Mouse (Mus musculus): Measurements from ENCODE around the gene Nav2.

Nav2 gene

DNA sequence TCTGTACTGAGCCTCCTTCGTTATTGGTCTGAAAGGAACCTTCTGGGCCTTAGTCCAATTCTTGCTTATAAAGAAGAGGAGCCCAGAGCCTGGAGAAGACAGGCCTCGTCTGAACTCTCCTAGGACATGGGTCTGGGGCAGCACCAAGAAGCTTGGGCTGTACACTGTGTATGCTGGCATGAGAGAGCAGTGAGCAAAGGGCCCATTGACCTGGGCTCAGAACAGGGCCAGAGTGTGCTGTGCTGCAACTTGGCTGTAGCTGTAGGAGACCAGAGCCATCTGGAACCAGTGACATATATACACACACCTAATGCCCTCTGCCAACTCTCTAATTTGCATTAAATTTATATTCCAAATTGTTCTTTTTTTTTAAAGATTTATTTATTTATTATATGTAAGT lies 621.0 kb downstream of the Nav2 start:
- DNase-seq (ENCODE audit: low read depth in 2 of 2, low spot score in 2 of 2), result no peak

DNA sequence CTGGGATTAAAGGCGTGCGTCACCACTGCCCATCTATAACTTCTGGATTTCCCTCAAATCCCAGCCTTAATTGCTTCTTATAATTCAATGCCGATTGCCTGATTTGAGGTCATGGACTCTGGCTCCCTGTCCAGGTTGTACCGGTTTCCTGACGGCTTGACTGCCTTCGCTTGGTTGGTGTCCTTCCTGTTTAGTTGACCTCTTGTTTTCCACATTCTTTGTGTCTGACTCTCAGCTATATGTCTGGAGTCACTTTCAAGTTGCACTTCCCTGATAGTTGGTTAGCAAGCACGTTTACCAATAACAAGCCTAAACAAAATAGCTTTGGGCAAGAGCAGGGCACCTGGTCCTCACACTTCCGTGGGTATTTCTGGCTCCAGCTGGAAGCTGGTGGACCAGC lies 625.1 kb downstream of the Nav2 start:
- DNase-seq (ENCODE audit: low read depth in 2 of 2, low spot score in 2 of 2), result no peak

DNA sequence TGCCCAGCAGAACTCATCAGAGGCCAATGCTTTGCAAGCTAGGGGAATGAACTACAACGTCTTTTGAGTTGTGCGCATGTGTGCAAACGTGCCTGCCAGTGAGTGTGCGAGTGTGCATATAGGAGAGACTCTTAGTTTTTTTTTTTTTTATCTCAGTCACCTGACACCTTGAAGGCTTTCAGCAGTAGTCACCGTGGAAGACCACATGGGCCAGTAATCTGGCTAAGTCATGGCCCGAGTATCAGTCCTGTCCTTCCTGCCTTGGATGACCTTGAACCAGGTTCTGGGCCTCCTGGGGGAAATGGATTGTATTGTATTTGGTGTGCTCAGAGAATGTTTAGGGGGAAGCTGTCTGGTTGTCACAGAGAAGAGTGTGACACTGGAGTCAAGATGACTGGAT lies 625.7 kb downstream of the Nav2 start:
- no peak for DNase-seq (ENCODE audit: low read depth in 2 of 2, low spot score in 2 of 2)

DNA sequence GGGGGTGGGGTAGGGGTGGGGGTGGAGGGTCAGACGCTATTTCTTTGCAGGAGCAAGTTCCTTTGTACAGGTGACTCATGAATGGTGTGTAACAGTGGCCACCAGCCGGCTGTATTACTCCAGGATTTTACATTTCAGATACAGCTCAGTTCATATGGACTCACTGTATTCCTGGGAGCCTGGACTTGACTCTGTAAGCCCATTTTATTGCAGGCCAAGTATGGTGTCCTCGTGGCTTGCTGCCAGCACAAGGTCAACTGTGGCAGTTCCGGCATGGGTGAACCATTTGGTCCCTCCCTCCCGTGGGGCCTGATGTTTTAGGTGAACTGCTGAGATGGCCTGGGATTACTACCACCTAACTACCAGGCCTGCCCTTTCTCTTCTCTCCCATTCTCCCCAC lies 629.8 kb downstream of the Nav2 start:
- no peak for DNase-seq (ENCODE audit: low read depth in 2 of 2, low spot score in 2 of 2)

DNA sequence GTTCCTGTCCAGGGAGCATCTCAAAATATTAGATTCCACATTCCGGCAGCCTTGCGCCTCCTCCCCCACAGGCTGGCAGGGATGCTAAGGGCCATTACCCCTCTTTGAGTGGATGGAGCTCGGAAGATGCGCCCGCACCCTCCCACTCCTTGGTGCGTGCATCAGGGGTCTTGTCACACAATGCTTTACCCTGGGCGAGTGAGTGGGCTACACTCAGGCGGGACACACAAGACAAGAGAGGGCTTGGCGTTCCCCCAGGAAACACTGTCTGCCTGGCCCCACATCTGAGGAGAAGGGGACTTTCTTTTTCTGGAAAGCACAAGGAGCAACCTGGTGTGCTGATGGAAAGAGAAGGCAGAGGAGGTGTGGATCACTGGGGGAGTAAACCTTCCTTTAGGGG lies 631.7 kb downstream of the Nav2 start:
- DNase-seq (ENCODE audit: low read depth in 2 of 2, low spot score in 2 of 2), result no peak

DNA sequence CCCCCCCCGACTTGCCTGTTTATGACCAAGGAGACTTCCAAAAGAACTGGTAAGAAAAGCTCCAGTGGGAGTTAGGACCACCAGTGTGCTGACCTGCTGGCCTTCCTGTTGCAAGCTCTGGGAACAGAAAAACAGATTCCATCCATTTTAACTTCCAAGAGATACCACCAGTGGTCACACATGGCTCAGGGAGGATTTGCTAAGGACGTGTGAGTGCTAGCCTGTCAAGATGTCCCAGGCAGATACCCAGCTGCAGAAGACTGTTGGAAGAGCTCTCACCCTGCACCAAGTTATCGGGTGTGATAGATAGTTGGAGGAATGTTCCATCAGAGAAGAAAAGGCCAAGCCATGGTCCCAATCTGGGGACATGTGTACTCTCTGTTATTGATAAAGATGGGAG lies 633.6 kb downstream of the Nav2 start:
- no peak for DNase-seq (ENCODE audit: low read depth in 2 of 2, low spot score in 2 of 2)

DNA sequence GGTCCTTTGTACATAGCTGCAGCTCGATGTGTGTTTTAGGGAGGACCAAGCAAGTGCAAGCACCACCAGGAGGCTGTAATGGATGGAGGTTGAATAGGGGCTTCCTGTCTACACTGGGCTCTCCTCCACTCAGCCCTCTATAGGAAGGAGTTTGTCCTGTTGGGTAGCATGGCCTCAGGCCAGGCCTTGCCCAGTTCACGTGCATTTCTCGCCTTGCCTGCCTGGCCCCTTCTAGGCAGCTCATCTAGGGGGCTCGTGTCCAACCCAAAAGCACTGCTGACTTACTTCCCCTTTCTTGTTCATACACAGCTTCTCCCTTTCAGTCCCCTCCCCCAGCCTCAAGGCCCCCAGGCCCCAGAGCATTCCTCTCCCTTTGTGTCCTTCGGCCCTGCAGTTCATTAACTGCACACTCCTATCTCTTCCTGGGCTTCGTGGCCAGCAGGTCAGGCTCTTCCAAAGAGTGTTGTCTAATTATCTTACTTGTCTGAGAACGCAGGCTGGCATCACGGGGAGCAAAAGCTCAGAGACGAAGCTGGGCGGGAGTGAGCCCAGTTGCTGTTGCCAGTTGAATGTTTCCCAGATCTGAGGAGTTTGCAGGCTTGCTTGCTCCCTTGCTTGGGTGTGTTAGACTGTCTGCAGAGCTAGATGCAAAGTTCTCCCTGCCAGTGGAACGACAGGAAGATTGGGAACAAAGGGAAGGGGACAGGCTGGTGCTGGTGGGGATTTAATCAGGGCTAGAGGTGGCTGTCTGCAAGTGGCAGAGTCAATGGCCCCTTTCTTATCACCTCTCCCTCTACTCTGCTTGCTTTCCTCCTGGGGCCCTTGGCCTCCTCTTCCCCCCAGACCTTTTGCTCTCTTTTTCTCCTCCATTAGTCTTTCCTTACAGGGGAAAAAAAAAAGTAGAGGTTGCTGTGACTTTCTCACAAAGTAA lies 636.5 kb downstream of the Nav2 start:
- no peak for DNase-seq (ENCODE audit: low read depth in 2 of 2, low spot score in 2 of 2)

DNA sequence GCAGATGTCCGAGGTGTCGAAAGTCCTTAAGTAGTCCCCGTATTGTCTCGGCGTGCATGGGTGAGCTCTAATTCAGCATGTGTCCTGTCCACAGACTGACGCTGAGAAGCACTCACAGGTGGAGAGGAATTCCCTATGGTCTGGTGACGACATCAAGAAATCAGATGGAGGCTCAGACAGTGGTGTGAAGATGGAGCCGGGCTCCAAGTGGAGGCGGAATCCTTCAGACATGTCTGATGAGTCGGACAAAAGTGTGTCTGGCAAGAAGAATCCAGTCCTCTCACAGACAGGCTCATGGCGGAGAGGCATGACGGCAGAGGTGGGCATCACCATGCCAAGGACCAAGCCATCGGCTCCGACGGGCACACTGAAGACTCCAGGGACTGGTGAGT lies 637.2 kb downstream of the Nav2 start:
- DNase-seq (ENCODE audit: low read depth in 2 of 2, low spot score in 2 of 2), result no peak

DNA sequence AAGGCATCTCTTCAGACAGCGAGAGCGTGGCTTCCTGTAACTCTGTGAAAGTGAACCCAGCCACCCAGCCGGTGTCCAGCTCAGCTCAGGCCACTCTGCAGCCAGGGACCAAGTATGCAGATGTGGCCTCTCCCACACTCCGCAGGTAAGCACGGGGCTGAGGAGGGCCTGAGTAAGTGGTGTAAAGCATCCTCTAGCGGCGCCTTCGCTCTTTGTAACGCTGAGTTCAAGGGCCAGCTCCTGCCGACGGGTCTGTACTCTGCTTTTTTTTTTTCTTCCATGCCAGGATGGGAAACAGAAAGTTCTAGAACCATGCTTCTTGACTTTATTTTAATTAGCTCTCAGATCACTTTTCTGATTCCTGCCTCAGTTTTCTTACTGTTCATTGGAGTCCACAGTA lies 639.9 kb downstream of the Nav2 start:
- DNase-seq (ENCODE audit: low read depth in 2 of 2, low spot score in 2 of 2), result no peak

DNA sequence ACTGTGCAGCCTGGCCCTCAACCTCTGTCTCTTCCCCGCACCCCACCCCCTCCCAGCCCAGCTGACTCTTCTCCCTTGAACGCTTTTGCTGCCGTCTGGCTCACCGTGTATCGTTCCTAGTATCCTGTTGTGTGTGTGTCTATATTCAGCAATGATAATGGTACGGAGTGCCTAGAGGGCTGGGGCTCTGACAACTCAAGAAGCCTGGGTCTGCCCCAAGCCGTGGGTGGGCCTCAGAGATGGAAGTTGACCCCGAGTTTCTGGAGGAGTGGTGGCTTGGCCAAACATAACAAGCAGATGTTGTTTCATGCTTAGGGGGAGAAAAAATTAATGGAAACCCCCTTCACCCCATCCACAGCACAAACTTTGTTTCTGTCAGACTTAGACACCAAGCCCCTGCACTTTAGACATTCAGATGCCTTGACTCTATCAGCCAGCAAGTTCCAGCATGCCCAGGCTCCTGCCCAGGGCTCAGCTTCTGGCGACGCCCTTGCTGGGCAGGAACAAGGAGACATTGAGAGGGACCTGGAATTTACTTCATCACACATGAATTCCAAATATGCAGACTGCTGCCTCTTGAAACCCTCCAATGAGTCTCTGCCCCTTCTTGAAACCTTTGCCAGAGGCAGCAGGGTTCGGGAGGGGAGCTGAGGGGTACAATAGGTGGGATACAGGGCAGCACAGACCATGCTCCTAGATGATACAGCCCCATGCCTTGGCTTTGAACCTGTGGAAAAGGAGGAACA lies 644.9 kb downstream of the Nav2 start:
- no peak for DNase-seq (ENCODE audit: low read depth in 2 of 2, low spot score in 2 of 2)

DNA sequence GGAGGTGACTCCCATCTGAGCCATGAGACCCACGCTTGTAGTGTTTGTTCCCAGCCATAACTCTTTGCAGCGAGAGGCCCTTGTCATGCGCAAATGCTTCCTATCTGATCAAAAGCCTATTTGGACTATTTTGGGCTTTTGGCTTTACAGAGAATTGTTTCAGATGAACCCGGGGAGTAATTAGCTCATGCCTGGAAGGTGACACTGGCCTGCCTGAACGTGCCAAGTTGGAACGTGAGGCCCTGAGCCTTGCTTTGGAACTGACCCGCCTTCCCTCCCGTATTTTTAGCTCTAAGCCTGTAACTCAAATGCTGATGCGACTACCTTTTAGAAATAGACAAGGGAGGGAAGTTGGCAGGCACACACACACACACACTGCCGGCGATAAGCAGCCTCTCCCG lies 649.7 kb downstream of the Nav2 start:
- no peak for DNase-seq (ENCODE audit: low read depth in 2 of 2, low spot score in 2 of 2)

DNA sequence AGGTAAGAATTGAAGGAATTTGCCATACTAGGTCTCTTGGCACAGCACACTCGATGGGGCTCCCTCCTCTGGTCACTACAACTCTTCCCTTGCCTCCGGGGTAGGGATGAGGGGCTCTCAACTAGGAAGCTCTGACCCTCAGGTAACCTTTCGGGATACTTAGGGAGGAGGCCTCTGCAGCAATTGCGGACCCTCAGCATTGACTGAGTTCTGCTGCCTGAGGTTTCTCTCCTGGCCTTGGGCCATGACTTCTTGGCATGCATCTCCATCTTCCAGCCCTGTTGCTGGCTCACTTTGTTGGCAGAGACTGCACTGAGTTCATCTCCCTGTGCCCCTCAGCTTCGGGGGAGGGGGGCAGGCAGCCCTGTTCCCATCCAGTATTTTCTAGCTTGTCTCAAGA lies 650.4 kb downstream of the Nav2 start:
- DNase-seq (ENCODE audit: low read depth in 2 of 2, low spot score in 2 of 2), result no peak

DNA sequence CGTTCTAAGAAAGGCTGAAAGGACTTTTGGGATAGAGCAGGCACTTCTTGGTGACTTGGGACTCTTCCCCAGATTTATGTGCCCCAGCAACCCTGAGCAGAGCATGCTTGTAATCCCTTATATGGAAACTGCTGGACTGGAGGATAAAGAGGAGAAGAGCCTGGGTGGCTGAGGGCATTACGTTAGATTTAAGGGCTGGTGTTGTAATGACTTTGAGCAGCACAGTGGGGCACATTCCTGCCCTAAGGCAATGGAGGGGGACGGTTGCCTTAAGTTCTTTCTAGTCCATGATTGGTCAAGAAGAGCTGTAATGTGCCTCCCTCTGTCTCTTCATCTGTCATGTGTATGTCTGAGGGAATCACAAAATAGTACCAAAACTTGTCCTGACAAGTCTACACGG lies 651.5 kb downstream of the Nav2 start:
- no peak for DNase-seq (ENCODE audit: low read depth in 2 of 2, low spot score in 2 of 2)

DNA sequence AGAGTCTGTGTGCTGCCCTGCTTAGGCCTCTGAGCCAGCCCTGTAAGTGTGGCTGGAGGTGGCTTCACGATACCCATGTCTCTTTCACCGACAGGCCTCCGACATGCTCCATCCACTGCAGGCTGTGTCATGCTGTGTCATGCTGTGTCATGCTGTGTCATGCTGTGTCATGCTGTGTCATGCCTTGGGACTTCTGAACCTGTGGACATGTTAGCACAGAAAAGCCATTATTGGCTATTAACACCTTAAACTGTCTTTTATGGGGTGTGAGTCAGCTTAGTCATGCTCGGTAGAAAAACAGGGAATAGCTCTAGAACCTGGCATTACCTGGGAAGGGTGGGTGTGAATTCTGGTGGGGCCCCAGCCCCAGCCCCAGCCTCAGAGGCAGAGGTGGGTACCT lies 653.9 kb downstream of the Nav2 start:
- DNase-seq (ENCODE audit: low read depth in 2 of 2, low spot score in 2 of 2), result no peak

DNA sequence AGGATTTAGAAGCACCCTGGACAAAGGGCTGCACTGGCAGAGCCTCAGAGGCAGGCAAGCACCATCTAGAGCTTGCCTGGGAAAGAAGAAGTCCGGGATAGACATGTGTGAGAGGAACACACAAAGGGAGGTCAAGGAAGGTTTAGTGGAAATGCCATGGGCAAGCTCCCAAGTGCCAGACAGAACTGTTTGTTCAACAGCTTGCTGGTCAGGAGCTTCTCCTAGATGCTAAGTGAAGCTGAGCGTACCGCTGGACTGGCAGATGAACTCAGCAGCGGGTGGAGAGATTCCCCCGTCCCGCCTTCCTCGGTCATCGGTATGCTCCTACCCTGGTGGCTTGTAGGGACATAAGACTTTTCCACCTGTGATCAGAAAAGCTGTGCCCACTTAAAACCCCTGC lies 654.3 kb downstream of the Nav2 start:
- no peak for DNase-seq (ENCODE audit: low read depth in 2 of 2, low spot score in 2 of 2)

DNA sequence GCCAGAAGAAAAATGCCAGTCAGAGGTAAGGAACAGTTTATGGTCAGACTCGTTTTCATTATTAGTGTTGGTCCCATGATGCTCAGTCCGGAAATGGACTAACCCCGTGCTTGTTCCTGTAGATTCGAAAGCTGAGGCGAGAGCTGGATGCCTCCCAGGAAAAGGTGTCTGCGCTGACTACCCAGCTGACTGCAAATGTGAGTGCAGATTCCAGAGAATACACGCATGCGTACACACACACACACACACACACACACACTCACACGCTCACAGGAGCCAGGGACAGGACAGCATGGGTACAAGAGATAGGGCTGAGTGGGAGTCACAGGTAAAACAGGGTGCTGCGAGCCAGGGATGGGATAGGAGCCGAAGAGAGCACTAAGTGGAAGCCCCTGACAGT lies 656.6 kb downstream of the Nav2 start:
- DNase-seq (ENCODE audit: low read depth in 2 of 2, low spot score in 2 of 2), result no peak

DNA sequence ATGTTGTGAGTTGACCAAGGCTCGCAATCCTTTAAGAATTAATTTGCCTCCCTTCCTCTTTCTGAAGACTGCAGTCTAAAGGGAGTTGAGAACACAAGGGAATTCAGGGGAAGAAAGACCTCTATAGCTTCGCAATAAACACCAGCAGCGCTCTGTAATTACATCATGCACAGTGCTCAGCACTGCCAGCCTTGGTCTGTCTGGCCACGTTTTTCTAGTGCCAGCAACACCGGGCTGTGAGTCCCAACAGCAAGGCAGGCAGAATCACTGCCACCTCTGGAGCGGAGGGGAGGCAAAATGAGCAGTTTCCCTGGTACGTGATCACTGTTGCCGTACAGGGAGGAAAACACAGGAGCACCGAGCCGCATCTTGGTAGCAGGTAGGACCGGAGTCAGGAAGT lies 657.3 kb downstream of the Nav2 start:
- DNase-seq (ENCODE audit: low read depth in 2 of 2, low spot score in 2 of 2), result no peak

DNA sequence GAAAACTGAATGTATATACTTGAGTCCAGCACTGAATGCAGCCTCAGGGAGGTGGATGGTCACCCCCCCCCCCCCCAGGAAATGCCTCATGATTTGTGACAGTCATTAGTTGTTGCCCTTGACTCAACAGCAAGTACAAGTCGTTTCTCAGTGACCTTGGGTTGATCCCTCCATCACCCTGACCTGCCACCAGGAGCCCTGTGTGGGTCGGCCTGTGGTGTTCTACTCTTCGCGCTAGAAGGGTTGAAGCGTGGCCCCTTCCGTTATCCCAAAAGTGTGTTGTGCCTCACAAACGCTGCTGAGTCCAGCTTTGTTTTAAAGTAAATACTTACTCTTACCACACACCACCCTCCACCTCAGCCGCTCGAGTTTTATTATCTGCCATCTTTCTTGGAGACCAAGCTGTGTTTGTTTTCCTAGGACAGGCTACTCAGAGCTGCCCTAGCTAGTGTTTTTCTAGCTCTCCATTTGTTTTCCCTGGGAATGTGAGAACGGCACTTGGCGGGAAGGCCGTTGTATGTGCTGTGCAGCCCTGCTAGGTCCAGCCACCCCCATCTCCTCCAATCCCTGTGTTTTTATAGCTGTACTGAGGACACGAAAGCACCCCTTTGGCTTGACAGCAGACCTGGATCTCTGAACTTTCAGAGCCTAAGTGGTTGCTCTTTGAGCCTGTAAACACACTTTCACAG lies 659.0 kb downstream of the Nav2 start:
- no peak for DNase-seq (ENCODE audit: low read depth in 2 of 2, low spot score in 2 of 2)

DNA sequence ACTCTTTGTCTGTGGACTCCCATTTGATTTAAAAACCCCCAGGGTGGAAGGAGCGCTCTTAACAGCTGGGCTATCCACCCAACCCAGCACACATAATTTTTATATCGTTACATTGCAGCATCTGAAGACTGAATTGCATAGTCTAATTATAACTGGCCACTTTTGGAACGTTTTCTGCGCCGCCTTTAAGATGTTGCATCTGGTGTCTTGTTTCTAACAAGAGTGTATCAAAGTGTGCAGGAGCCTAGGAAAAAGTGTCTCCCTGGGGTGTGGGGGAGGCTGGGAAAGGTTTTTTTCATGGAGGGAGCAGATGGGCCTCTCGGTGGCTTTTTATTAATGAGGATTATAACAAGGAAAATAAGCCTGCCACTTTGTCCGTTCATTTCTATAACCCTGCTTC lies 661.1 kb downstream of the Nav2 start:
- no peak for DNase-seq (ENCODE audit: low read depth in 2 of 2, low spot score in 2 of 2)

DNA sequence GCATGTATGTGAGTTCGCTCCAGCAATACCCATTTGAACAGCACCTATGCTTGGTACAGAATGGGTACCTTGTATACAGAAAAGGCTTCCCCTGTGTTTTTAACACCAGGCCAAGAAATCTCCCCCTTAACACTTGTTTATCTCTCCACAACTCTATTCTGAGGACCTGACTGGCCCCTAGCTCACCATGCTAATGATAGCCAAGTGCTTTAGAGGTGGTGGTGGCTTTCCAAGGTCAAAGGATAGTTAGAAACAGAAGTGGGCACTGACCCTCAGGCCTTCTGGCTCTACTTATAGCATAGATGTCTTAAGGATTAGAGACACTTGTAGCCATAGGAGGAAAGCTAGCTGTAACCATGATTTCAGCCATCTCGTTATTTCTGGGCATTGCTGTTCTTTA lies 663.1 kb downstream of the Nav2 start:
- no peak for DNase-seq (ENCODE audit: low read depth in 2 of 2, low spot score in 2 of 2)

DNA sequence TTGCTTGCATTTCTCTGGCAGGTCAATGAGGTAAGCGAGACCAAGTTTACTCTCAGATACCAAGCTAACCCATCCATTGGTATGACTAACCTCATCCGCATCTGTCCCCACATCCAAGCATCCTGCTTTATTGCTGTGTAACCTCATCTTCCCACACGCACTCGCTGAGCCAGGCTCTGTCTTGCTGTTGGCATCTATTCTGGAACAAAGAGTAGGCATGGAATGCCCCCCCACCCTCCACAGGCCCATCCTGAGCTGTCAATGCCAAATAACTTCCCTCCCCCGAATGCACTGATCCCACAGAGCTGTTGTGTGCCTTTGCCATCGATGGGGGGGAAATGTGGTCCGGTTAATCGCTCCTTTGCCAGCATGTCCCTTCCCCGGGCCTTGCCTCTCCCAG lies 666.7 kb downstream of the Nav2 start:
- no peak for DNase-seq (ENCODE audit: low read depth in 2 of 2, low spot score in 2 of 2)

DNA sequence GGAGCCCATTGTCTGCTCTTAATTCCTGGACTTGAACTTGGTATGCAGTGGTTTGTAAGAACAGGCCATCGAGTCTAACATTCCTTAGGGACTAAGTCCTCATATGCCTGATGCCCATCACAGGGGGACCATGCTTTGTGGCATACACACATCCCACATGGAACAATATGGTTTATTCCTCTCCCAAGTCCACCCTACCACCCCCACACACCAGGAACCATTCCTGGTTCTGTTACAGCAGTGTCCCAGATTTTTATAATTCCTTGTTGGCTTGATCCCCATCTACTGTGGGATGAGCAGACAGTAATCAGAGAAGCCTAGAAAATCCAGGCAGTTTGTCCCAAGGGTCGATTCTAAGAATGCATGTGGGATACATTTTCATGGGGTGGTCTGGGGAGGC lies 668.6 kb downstream of the Nav2 start:
- DNase-seq (ENCODE audit: low read depth in 2 of 2, low spot score in 2 of 2), result no peak

Measured in CD8-positive naive resting alpha-beta T cell, adult 2 months (primary cell).